Mouse (Mus musculus) stomach, embryonic 16.5 days (tissue): ENCODE data around the gene Arhgap27. TPM values are rescaled to one million over a fixed set of nuclear protein-coding genes. Genes with fewer than 3 reads are reported as not detected.

Experiments used
- ATAC-seq: fragments of 200-750 bp; cut with Nextera tagmentation; 2 replicates; pipeline ENCODE4 v1.8.0; 2017; ENCODE audit warnings: moderate number of reproducible peaks, moderate TSS enrichment; ENCODE audit not compliant: insufficient read depth, low FRiP score
- H3K27ac ChIP-seq: fragments of 300-500 bp; sonication (generic); 2 replicates; pipeline ENCODE4 v1.5.1; 2014; ENCODE audit warnings: low read length
- H3K27me3 ChIP-seq: fragments of 300-500 bp; sonication (generic); 2 replicates; pipeline ENCODE4 v1.6.1; 2014; ENCODE audit warnings: low read length, control low read depth, mixed read lengths; ENCODE audit not compliant: control insufficient read depth, insufficient read depth
- H3K36me3 ChIP-seq: fragments of 300-500 bp; sonication (generic); 2 replicates; pipeline ENCODE4 v1.6.1; 2014; ENCODE audit warnings: low read length; ENCODE audit not compliant: control insufficient read depth, insufficient read depth
- H3K4me1 ChIP-seq: fragments of 300-500 bp; sonication (generic); 2 replicates; pipeline ENCODE4 v1.6.1; 2014; ENCODE audit warnings: low read length, control low read depth, mixed read lengths; ENCODE audit not compliant: control insufficient read depth, insufficient read depth
- H3K4me2 ChIP-seq: fragments of 300-500 bp; sonication (generic); 2 replicates; pipeline ENCODE4 v1.6.1; 2014; ENCODE audit warnings: low read depth, low read length, mixed read lengths
- H3K4me3 ChIP-seq: fragments of 300-500 bp; sonication (generic); replicated peaks from 2 replicates; pipeline ENCODE4 v1.5.1; 2014; ENCODE audit warnings: mild to moderate bottlenecking, low read length
- H3K9ac ChIP-seq: fragments of 300-500 bp; sonication (generic); 2 replicates; pipeline ENCODE4 v1.6.1; 2014; ENCODE audit warnings: low read length
- H3K9me3 ChIP-seq: fragments of 300-500 bp; sonication (generic); replicated peaks from 2 replicates; pipeline ENCODE4 v1.6.1; 2016; ENCODE audit warnings: low read length, control low read depth; ENCODE audit not compliant: control insufficient read depth
- WGBS: fragments of 180-500 bp; shearing (Covaris S2); extraction: QIAGEN DNeasy Blood & Tissue Kit; methylation state at CpG from one replicate; pipeline ENCODE4 v1.1.7; 2014; 5-methylcytosine and 5-hydroxymethylcytosine counted together
- polyA plus RNA-seq: library from polyadenylated mRNA; unstranded; fragments of >200 nt; fragmentation: Nextera tagmentation; extraction: Ambion mirVana; gene quantifications from 2 replicates; pipeline ENCODE4 v1.2.1, GENCODE M21; 2015

Arhgap27 gene
- polyA plus RNA-seq, 1 experiment from 2014 or later, result 19.1 TPM

DNA sequence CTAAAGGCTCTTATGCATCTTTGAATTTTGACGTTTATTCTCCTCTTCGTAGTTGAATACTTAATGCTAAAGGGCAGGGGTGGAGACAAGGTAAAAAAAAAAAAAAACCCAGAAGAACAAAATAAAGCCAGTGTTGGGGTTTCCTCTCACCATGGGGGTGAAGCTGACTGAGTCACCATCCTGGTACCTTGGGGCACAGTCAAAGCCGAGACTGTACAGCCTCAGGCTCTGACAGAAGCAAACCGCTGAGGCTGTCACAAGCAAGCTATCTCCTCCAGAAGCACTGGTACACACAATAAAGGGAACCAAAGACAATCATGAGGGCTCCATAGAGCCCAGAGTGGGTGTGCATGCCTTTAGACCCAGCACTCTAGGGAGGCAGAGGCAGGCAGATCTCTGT, 9.1 kb upstream of the Arhgap27 start:
- WGBS, result 82% methylated on average over 4 of the region's 4 CpGs
- H3K36me3 ChIP-seq, result 0 out of 2 replicates have a peak, but pooled peaks cover 5% of the 10 kb centered on the region
- no peak for ATAC-seq
- no peaks in the 10 kb centered on the region for H3K9me3 ChIP-seq
- no peak overlapping the region for H3K4me3 ChIP-seq
- no peaks in the 10 kb centered on the region for H3K27me3 ChIP-seq
- no peak overlapping the region for H3K4me2 ChIP-seq
- H3K27ac ChIP-seq, result no peak overlapping the region
- no peak overlapping the region for H3K9ac ChIP-seq
- no peaks in the 10 kb centered on the region for H3K4me1 ChIP-seq

DNA sequence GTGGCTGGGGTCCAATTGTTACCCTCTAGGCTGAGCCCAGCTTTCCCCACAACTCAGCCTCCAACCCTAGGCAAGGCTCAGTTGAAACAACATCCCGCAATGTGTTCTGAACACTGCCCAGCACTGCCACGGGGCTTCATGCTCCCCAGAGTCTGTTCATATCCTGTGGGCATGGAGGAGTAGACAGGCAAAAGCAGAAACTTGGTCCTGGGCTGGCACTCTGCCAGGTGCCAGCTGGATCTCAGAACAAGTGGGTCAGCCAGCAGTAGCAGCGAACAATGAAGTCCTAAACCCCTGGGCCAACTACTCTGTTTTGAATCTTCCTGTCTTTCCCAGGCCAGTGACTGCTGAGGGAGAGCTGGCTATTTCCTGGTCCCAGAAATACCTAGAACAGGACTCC, 8.6 kb upstream of the Arhgap27 start:
- no peak for ATAC-seq
- Histone ChIP-seq H3K4me2 (no peak overlapping the region), H3K4me1 (no peaks in the 10 kb centered on the region), H3K27ac (peak overlapping the region; percentile 40), H3K36me3 (0 out of 2 replicates have a peak, but pooled peaks cover 5% of the 10 kb centered on the region), H3K9me3 (no peaks in the 10 kb centered on the region), H3K4me3 (no peak overlapping the region), H3K9ac (no peak overlapping the region), H3K27me3 (no peaks in the 10 kb centered on the region)
- 72% methylated on average over 3 of the region's 3 CpGs for WGBS

DNA sequence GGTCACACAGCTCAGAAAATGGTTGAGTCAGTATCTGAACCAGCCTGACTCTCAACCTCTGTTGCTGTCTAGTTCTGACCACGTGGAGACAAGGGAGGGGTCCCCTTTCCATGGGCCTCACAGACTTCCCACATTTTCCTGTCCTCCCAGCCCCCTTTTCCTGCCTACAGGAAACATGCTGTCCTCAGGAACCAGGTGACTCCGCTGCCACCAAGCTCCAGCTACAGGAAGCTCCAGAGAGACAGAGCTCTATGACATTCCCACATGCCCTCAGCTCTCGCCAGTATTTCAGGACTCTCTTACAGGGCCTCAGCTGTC, 7.7 kb upstream of the Arhgap27 start:
- Histone ChIP-seq H3K27ac (peak overlapping the region; percentile 40; the same call in 1 of the 2 replicates), H3K4me1 (no peaks in the 10 kb centered on the region), H3K9me3 (no peaks in the 10 kb centered on the region), H3K4me2 (no peak overlapping the region), H3K9ac (no peak overlapping the region), H3K4me3 (no peak overlapping the region), H3K27me3 (no peaks in the 10 kb centered on the region), H3K36me3 (0 out of 2 replicates have a peak, but pooled peaks cover 5% of the 10 kb centered on the region)
- whole genome bisulfite sequencing, result 68% methylated on average over 3 of the region's 3 CpGs
- peak; percentile 26 for ATAC-seq

DNA sequence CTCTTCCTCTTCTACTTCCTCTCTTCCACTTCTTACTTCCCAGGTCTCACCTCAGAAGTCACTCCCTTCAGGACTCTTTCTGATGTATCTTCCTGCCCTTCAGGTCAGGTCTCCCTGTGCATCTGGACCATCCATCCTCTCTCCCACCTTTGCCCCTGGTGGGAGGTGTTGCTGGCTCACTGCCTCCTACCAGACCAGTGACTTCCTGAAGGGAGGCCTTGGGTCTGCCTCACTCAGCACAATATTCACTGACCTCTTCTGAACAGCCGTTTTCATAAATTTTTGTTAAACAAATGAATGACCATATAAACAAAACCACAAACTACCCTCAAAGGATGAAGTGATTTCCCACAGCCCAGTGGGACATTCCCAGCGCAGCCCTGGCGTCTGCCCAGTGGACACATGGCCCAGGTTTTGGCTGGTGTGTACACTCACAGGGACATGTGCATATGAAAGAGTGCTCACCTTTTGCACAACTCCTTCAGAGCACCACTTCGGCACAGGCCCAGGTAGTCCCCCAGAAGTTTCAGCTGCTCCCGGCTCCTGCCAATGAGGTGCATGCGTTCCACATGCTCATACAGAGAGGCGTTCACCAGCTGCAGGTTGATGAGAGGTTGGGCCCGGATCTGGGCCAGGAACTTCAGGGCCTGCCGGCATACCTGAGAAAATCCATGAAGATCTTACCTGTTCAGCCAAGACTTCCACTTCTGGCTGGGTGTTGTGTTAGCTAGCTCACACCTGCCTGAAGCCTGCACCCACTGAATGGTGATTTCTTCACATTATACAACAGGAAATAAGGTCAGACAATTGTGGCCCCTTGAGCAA, 7.1 kb upstream of the Arhgap27 start:
- Histone ChIP-seq H3K9ac (no peak overlapping the region), H3K4me1 (no peaks in the 10 kb centered on the region), H3K27ac (0 out of 2 replicates have a peak overlapping the region, but pooled peaks have one; percentile 33), H3K4me3 (no peak overlapping the region), H3K9me3 (no peaks in the 10 kb centered on the region), H3K27me3 (no peaks in the 10 kb centered on the region), H3K4me2 (no peak overlapping the region), H3K36me3 (0 out of 2 replicates have a peak, but pooled peaks cover 5% of the 10 kb centered on the region)
- ATAC-seq, result no peak
- WGBS, result 79% methylated on average over 9 of the region's 9 CpGs

DNA sequence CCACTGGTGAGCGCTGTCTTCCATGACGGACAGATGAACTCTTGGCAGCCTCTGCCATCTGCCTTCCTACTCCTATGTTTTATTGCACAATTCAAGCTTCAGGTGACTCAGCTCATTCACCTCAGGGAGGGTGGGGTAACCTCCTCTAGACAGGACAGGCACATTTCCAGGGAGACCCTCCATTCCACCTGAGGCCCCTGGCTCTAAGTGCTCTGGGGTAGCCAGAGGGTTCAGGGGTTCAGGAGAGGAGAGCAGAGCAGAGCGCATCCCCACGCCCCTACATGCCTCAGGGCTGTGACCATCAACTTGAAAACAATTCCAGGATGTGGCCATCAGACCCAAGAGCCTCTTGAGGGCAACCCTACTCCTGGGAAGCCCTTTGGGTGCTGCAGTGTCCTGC, 2.0 kb upstream of the Arhgap27 start:
- Histone ChIP-seq H3K27ac (no peak overlapping the region), H3K9me3 (no peaks in the 10 kb centered on the region), H3K9ac (no peak overlapping the region), H3K36me3 (0 out of 2 replicates have a peak, but pooled peaks cover 3% of the 10 kb centered on the region), H3K4me2 (no peak overlapping the region), H3K27me3 (peaks cover 25% of the 10 kb centered on the region), H3K4me3 (no peak overlapping the region), H3K4me1 (peaks cover 26% of the 10 kb centered on the region)
- 90% methylated on average over 4 of the region's 4 CpGs for WGBS
- no peak for ATAC-seq

DNA sequence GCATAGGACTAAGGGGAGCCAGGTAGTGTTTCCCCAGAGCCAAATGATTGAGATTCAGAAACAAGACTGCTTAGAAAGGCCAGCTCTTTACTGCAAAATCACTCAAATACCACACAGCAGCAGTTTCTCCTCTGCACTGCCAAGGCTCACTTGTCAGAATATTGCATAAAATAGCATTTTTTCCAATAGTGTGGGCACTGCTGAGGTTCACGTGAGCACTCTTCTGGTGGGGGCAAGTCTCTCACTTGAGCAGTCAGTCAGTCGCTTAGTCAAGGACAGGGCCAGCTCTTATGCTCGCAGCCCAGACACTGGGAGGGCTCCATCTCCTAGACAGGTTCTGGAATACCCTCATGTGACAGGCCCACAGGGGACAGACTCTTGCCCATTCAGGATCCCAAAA, 1.5 kb upstream of the Arhgap27 start:
- H3K4me3 ChIP-seq, result no peak overlapping the region
- no peaks in the 10 kb centered on the region for H3K36me3 ChIP-seq
- H3K9ac ChIP-seq, result no peak overlapping the region
- WGBS, result 83% methylated on average over 3 of the region's 3 CpGs
- no peak overlapping the region; the same call in 1 of the 2 replicates for H3K27ac ChIP-seq
- peaks cover 28% of the 10 kb centered on the region for H3K27me3 ChIP-seq
- no peaks in the 10 kb centered on the region for H3K9me3 ChIP-seq
- no peak overlapping the region for H3K4me2 ChIP-seq
- peaks cover 26% of the 10 kb centered on the region for H3K4me1 ChIP-seq
- no peak for ATAC-seq

DNA sequence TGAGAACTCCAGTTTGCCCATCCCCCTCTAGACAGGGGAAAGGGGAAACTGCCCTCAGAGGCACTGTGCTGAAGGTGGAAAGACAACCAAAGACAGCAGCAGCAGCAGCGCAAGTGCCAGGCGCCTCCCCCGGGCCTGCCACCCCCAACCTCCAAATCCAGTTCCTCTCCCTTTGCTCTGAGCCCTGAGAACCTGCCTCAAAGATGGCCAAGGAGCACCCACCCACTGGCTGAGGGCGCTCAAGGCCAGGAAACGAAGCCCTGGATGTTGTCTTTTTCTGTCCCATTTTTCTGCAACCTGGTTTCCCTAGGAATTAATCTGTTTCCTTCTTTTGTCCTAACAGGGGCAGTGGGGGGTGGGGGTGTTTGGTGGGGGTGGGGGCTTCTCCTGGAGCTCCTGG, 843 bp upstream of the Arhgap27 start:
- peak overlapping the region; percentile 90; the same call in 1 of the 2 replicates for H3K27ac ChIP-seq
- H3K9ac ChIP-seq, result no peak overlapping the region
- H3K9me3 ChIP-seq, result no peaks in the 10 kb centered on the region
- H3K36me3 ChIP-seq, result no peaks in the 10 kb centered on the region
- ATAC-seq, result no peak
- WGBS, result 52% methylated on average over 5 of the region's 5 CpGs
- H3K4me3 ChIP-seq, result no peak overlapping the region
- peak overlapping the region; percentile 96 for H3K4me2 ChIP-seq
- peaks cover 28% of the 10 kb centered on the region for H3K27me3 ChIP-seq
- H3K4me1 ChIP-seq, result peaks cover 28% of the 10 kb centered on the region

DNA sequence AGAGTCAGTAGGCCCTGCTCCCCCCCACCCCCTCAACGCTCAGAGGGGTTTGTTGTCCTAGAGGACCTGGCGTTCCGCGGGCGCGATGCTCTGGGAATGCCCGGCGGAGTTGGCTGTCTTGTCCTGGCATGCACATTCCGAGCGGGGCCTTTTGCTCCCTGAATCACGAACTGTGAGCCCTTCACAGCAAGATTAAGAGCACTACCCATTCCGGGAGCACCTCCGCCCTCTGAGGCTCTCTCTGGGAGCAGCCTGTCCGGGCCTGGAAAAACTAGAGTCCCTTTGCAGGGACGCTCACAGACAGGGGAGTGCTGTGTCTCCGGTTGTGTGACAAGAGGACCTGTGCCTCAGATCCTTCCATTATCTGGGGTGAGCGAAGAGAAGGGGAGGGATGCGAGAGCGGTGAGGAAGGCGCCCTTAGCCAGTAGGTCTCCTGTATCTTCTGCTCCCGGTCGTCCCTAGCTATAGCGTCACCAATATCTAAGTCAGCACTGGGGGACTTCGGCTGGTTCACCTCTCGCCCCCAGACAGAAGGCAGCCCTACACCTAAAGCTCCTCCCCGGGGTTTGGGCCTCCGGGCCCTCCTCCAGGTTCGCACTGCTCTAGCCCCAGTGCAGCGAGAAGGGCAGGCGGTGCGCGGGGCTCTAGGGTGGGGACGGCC, 841 bp downstream of the Arhgap27 start:
- WGBS, result 2% methylated on average over 33 of the region's 33 CpGs
- H3K4me1 ChIP-seq, result peaks cover 33% of the 10 kb centered on the region
- H3K4me3 ChIP-seq, result peak overlapping the region; percentile 56
- H3K9ac ChIP-seq, result peak overlapping the region; percentile 74
- H3K36me3 ChIP-seq, result no peaks in the 10 kb centered on the region
- H3K4me2 ChIP-seq, result peak overlapping the region; percentile 96
- peak overlapping the region; percentile 90 for H3K27ac ChIP-seq
- H3K9me3 ChIP-seq, result no peaks in the 10 kb centered on the region
- peak; percentile 3 for ATAC-seq
- peaks cover 28% of the 10 kb centered on the region for H3K27me3 ChIP-seq

DNA sequence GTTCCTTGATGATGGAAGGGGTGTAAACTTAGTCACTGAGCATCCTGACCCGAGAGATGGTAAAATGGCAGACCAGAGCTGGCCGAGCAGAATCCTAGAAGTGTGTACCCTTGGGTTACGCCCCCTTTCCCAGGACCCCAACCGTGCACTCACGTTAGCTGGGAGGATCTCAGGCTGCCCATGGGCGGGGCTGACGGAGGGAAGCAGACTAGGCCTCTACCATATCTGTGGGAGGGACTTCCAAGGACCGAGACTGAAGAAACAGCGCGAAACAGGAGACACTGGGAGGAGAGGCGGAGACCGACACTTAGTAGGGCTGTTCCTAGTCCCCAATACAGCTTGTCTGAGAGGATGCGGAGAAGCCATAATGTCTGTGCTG, 1.4 kb downstream of the Arhgap27 start:
- ATAC-seq, result no peak
- Histone ChIP-seq H3K4me1 (peaks cover 33% of the 10 kb centered on the region), H3K9ac (peak overlapping the region; percentile 74), H3K27ac (peak overlapping the region; percentile 90), H3K4me2 (peak overlapping the region; percentile 96), H3K27me3 (peaks cover 28% of the 10 kb centered on the region), H3K9me3 (no peaks in the 10 kb centered on the region), H3K4me3 (peak overlapping the region; percentile 56), H3K36me3 (no peaks in the 10 kb centered on the region)
- WGBS, result 5% methylated on average over 13 of the region's 13 CpGs
